Comparison of ENCODE assay signal across 9 mouse cellular contexts in genomic region chr4:86690194-86690593, GRCm38 (mm10). TPM values are rescaled to one million over a fixed set of nuclear protein-coding genes. Genes with fewer than 3 reads are reported as not detected.
DNase-seq lines count a peak whose midpoint lies in the region; ATAC-seq lines count a peak whose summit lies in the region.
"Had no signal": no experiment of that assay in that cellular context is flagged by ENCODE, and none has a peak within 500 bp of the region (broad histone marks: within the 10 kb centered on the region; RNA-seq: fewer than 3 reads in every experiment).

No protein-coding gene starts in this region.

- H3K9me3 ChIP-seq in liver, embryonic 13.5 days (replicated peaks), result no peaks in the 10 kb centered on the region

- H3K9ac ChIP-seq in liver, embryonic 13.5 days, result no peak overlapping the region

- peaks cover 36% of the 10 kb centered on the region for H3K4me1 ChIP-seq in liver, embryonic 13.5 days (replicated peaks)

- H3K4me2 ChIP-seq in liver, embryonic 13.5 days, result no peak overlapping the region

- H3K27me3 ChIP-seq in liver, embryonic 13.5 days, result no peaks in the 10 kb centered on the region

- intact Hi-C loops in heart, postnatal 25 days (cut with DNase I), result loop anchor here (10.0 kb wide), 1 partner anchor 65 kb away; no protein-coding TSS in a partner anchor

- H3K36me3 ChIP-seq in liver, embryonic 13.5 days, result no peaks in the 10 kb centered on the region

- peak; percentile 97 for ATAC-seq in granulocyte monocyte progenitor cell, adult 5-6 weeks (replicated peaks; ENCODE audit: poor library complexity, severe bottlenecking)
- ATAC-seq in liver, embryonic 13.5 days (ENCODE audit: low read depth), result peak; percentile 70
- ATAC-seq in neutrophil, adult 5-6 weeks (ENCODE audit: extremely low read depth, insufficient number of reproducible peaks, low FRiP score, poor library complexity, severe bottlenecking), result peak; percentile 83

- no peak overlapping the region for H3K4me3 ChIP-seq in liver, embryonic 13.5 days (replicated peaks)

- DNase-seq in heart, adult 18-20 months, result peak; percentile 71 to 83
- no peak for DNase-seq in heart, postnatal 25 days (ENCODE audit: low spot score)
- no peak for DNase-seq in liver, embryonic 13.5 days
- no peak for DNase-seq in cerebellum, adult 11-12 months
- no peak for DNase-seq in retina, embryonic 14.5 days (ENCODE audit: low spot score)
- DNase-seq in natural killer cell, adult 2 months (ENCODE audit: low spot score in 2 of 2), result no peak
- DNase-seq: cerebellum, adult 2 months had no signal

- H3K27ac ChIP-seq in liver, embryonic 13.5 days, result peak overlapping the region; percentile 54; the same call in 1 of the 2 replicates

- 18% methylated on average over 7 of the region's 7 CpGs for WGBS in liver, embryonic 13.5 days (ENCODE audit: insufficient replicate concordance)

RNA-seq across cellular contexts. Expression of gene Plin2, which starts 20.3 kb away (rescaled TPM):
- 100 to 1,000 TPM; 116 to 138 TPM for total RNA-seq in heart, adult 18-20 months (2021)
- total RNA-seq in heart, postnatal 25 days (2021), result 100 to 1,000 TPM; 117 to 120 TPM
- 51.6 and 63.3 TPM in 2 replicates for total RNA-seq in granulocyte monocyte progenitor cell, adult 5-6 weeks (2014; fragmentation: Nextera tagmentation)
- 73.6 and 73.7 TPM in 2 replicates for total RNA-seq in granulocyte monocyte progenitor cell, adult 5-6 weeks (2017)
- polyA plus RNA-seq in liver, embryonic 13.5 days (2015; fragmentation: Nextera tagmentation; extraction: Ambion mirVana), result 144 and 148 TPM in 2 replicates
- total RNA-seq in neutrophil, adult 5-6 weeks (2017), result 119 and 151 TPM in 2 replicates

RNA-seq across cellular contexts. Expression of gene Dennd4c, which starts 58.2 kb away (rescaled TPM):
- 10 to 100 TPM; 29.3 to 34.1 TPM for total RNA-seq in heart, adult 18-20 months (2021)
- total RNA-seq in heart, postnatal 25 days (2021), result 10 to 100 TPM; 33.7 to 34.7 TPM
- total RNA-seq in granulocyte monocyte progenitor cell, adult 5-6 weeks (2014; fragmentation: Nextera tagmentation), result 14.0 and 34.5 TPM in 2 replicates
- 20.4 and 20.7 TPM in 2 replicates for total RNA-seq in granulocyte monocyte progenitor cell, adult 5-6 weeks (2017)
- polyA plus RNA-seq in liver, embryonic 13.5 days (2015; fragmentation: Nextera tagmentation; extraction: Ambion mirVana), result 1.5 and 2.6 TPM in 2 replicates
- total RNA-seq in neutrophil, adult 5-6 weeks (2017), result 22.8 and 23.3 TPM in 2 replicates

Comparison
In these comparisons a context has a peak if more than half of its experiments do, and no peak if none do; other contexts are left out.
1. DNase-seq: peak in heart, adult 18-20 months (2 of 2); none in heart, postnatal 25 days (single experiment), liver, embryonic 13.5 days (single experiment), cerebellum, adult 11-12 months (single experiment), retina, embryonic 14.5 days (single experiment) and natural killer cell, adult 2 months (0 of 2).
2. Peak in every context shown above with its lines, with median percentiles within 50 percentile points of each other: ATAC-seq.